Mouse (Mus musculus) lung, postnatal 0 days (tissue): ENCODE measurements around the gene Epor.

Source experiments
- CTCF ChIP-seq: IDR thresholded peaks from 2 replicates; pipeline ENCODE4 v1.5.1; 2016; ENCODE audit warnings: antibody characterized with exemption, mild to moderate bottlenecking
- EP300 ChIP-seq: IDR thresholded peaks from 2 replicates; pipeline ENCODE4 v1.6.1; 2016; ENCODE audit warnings: antibody characterized with exemption, mild to moderate bottlenecking, control low read depth

DNA sequence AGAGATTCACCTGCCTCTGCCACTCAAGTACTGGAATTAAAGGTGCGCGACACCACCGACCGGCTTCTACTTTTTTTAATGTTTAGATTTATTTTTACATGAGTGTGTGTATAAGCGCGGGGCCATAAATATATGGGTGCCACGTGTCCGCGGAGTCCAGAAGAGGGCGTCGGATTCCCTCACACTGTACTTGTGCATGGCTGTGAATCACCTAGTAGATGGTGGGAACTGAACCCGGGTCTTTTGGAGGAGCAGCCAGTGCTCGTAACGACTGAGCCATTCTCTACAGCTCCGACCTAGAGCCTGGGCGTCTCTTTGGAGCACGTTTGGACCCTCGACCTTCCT lies 8.1 kb downstream of the Epor start:
- TF ChIP-seq CTCF (peak; percentile 61), EP300 (no peak)
